In the genomic region with DNA sequence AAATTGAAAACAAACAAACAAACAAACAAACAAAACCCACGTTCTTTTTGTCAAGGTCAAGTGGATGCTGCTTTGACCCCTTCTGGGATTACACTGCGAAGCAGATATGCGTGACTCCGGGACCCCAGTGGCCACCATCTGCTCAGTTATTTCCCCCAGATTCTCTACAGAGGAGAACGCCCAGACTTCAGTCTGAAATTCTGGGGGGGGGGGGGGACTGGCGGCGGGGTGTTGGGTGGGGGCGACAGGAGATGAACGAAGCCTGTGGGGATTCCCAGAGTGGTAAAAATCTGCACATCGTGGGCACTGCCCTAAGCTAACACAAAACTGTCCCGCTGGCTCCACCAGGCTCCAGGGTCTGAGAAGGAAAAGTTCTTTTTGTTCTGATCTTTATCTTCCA, we compare ENCODE assay signal across 8 mouse cellular contexts. TPM values are rescaled to one million over a fixed set of nuclear protein-coding genes. Genes with fewer than 3 reads are reported as not detected.
A peak's percentile ranks its signal among the peaks of the same experiment; 100 is the strongest.
DNase-seq lines count a peak whose midpoint lies in the region; ATAC-seq and TF ChIP-seq lines count a peak whose summit lies in the region.

No protein-coding gene starts in this region.

- 0 out of 2 replicates have a peak overlapping the region, but pooled peaks have one; percentile 27 for H3K27ac ChIP-seq in kidney, postnatal 0 days
- no peak overlapping the region for H3K27ac ChIP-seq in embryonic facial prominence, embryonic 14.5 days (replicated peaks; ENCODE audit: low read depth, low read length)
- no peak overlapping the region for H3K27ac ChIP-seq in hindbrain, embryonic 16.5 days (ENCODE audit: low read depth, low read length)
- no peak overlapping the region for H3K27ac ChIP-seq in midbrain, embryonic 15.5 days

- no peak for ATAC-seq in kidney, postnatal 0 days (replicated peaks; ENCODE audit: low FRiP score, low read depth)
- no peak for ATAC-seq in embryonic facial prominence, embryonic 14.5 days (ENCODE audit: low read depth)
- no peak for ATAC-seq in hindbrain, embryonic 16.5 days
- ATAC-seq in midbrain, embryonic 15.5 days (replicated peaks): no peak

- peaks cover 18% of the 10 kb centered on the region; the same call in 1 of the 2 replicates for H3K27me3 ChIP-seq in kidney, postnatal 0 days (ENCODE audit: insufficient read depth, low read length)
- H3K27me3 ChIP-seq in embryonic facial prominence, embryonic 14.5 days (replicated peaks; ENCODE audit: control insufficient read depth, insufficient read depth, low read length): peaks cover 29% of the 10 kb centered on the region
- peaks cover 22% of the 10 kb centered on the region for H3K27me3 ChIP-seq in hindbrain, embryonic 16.5 days (replicated peaks; ENCODE audit: control insufficient read depth, insufficient read depth, low read length)
- H3K27me3 ChIP-seq in midbrain, embryonic 15.5 days (replicated peaks): peaks cover 47% of the 10 kb centered on the region

- H3K4me1 ChIP-seq in kidney, postnatal 0 days (replicated peaks; ENCODE audit: insufficient read depth, low read length): peaks cover 25% of the 10 kb centered on the region; the same call in 1 of the 2 replicates
- peaks cover 18% of the 10 kb centered on the region; the same call in 1 of the 2 replicates for H3K4me1 ChIP-seq in embryonic facial prominence, embryonic 14.5 days (ENCODE audit: control insufficient read depth, insufficient read depth, low read length)
- peaks cover 21% of the 10 kb centered on the region for H3K4me1 ChIP-seq in hindbrain, embryonic 16.5 days (ENCODE audit: control insufficient read depth, insufficient read depth, low read depth, low read length)
- H3K4me1 ChIP-seq in midbrain, embryonic 15.5 days: peaks cover 26% of the 10 kb centered on the region

- H3K9ac ChIP-seq in kidney, postnatal 0 days (ENCODE audit: low read depth, low read length): no peak overlapping the region
- H3K9ac ChIP-seq in embryonic facial prominence, embryonic 14.5 days (ENCODE audit: low read depth, low read length): no peak overlapping the region
- no peak overlapping the region for H3K9ac ChIP-seq in hindbrain, embryonic 16.5 days (ENCODE audit: low read depth, low read length)
- no peak overlapping the region for H3K9ac ChIP-seq in midbrain, embryonic 15.5 days

- peak overlapping the region; percentile 81 for H3K4me2 ChIP-seq in kidney, postnatal 0 days (ENCODE audit: low read length)
- H3K4me2 ChIP-seq in embryonic facial prominence, embryonic 14.5 days (ENCODE audit: low read depth, low read length): peak overlapping the region; percentile 80
- peak overlapping the region; percentile 64 for H3K4me2 ChIP-seq in hindbrain, embryonic 16.5 days (ENCODE audit: low read length)
- peak overlapping the region; percentile 68 for H3K4me2 ChIP-seq in midbrain, embryonic 15.5 days

- no peaks in the 10 kb centered on the region for H3K36me3 ChIP-seq in kidney, postnatal 0 days (ENCODE audit: insufficient read depth, low read length)
- H3K36me3 ChIP-seq in embryonic facial prominence, embryonic 14.5 days (ENCODE audit: control insufficient read depth, insufficient read depth, low read length): no peaks in the 10 kb centered on the region
- H3K36me3 ChIP-seq in hindbrain, embryonic 16.5 days (ENCODE audit: control insufficient read depth, insufficient read depth, low read length): no peaks in the 10 kb centered on the region
- no peaks in the 10 kb centered on the region for H3K36me3 ChIP-seq in midbrain, embryonic 15.5 days (replicated peaks)

- H3K9me3 ChIP-seq in kidney, postnatal 0 days (replicated peaks; ENCODE audit: low read length): no peaks in the 10 kb centered on the region
- H3K9me3 ChIP-seq in embryonic facial prominence, embryonic 14.5 days (ENCODE audit: control insufficient read depth, low read length): no peaks in the 10 kb centered on the region
- H3K9me3 ChIP-seq in hindbrain, embryonic 16.5 days (ENCODE audit: control insufficient read depth, low read length): no peaks in the 10 kb centered on the region
- H3K9me3 ChIP-seq in midbrain, embryonic 15.5 days: no peaks in the 10 kb centered on the region

- no peak for TF ChIP-seq CTCF in kidney, postnatal 0 days (IDR thresholded peaks at IDR 0.05; ENCODE audit: low read depth)

- H3K4me3 ChIP-seq in kidney, postnatal 0 days (replicated peaks; ENCODE audit: low read depth, low read length): peak overlapping the region; percentile 40
- H3K4me3 ChIP-seq in embryonic facial prominence, embryonic 14.5 days (ENCODE audit: low read depth, low read length): peak overlapping the region; percentile 49
- H3K4me3 ChIP-seq in hindbrain, embryonic 16.5 days (ENCODE audit: low read length): no peak overlapping the region
- H3K4me3 ChIP-seq in midbrain, embryonic 15.5 days: no peak overlapping the region

- WGBS in kidney, postnatal 0 days: 3% methylated on average over 11 of the region's 11 CpGs
- 3% methylated on average over 11 of the region's 11 CpGs for WGBS in embryonic facial prominence, embryonic 14.5 days
- WGBS in hindbrain, embryonic 16.5 days: 9% methylated on average over 9 of the region's 11 CpGs
- WGBS in midbrain, embryonic 15.5 days: 6% methylated on average over 11 of the region's 11 CpGs

- DNase-seq in kidney, postnatal 0 days (ENCODE audit: low spot score): no peak
- no peak for DNase-seq in kidney, postnatal 36 days
- DNase-seq in embryonic facial prominence, embryonic 14.5 days (ENCODE audit: low spot score): no peak
- DNase-seq in thymus, postnatal 10 days (ENCODE audit: low spot score in 2 of 2): no peak
- no peak for DNase-seq in layer of hippocampus, adult 18-20 months (ENCODE audit: low spot score in 2 of 2)
- no peak for DNase-seq in cerebellum, postnatal 4 days (ENCODE audit: low spot score in 2 of 2)

RNA-seq across cellular contexts. Expression of a gene that starts 0.8 kb away (rescaled TPM):
- polyA plus RNA-seq in kidney, postnatal 0 days (2015; fragmentation: Nextera tagmentation; extraction: Ambion mirVana): 12.2 and 15.5 TPM in 2 replicates
- 10.6 TPM in 2 replicates for polyA plus RNA-seq in embryonic facial prominence, embryonic 14.5 days (2014; fragmentation: Nextera tagmentation; extraction: Ambion mirVana)
- 1.3 TPM in 2 replicates for polyA plus RNA-seq in hindbrain, embryonic 16.5 days (2015; fragmentation: Nextera tagmentation; extraction: Ambion mirVana)
- 1.1 TPM in 2 replicates for polyA plus RNA-seq in midbrain, embryonic 15.5 days (2015; fragmentation: Nextera tagmentation; extraction: Ambion mirVana)
- total RNA-seq in layer of hippocampus, adult 18-20 months (2021): 1 to 10 TPM; 2.9 to 3.1 TPM

RNA-seq across cellular contexts. Expression of a gene that starts 37.3 kb away (rescaled TPM):
- polyA plus RNA-seq in kidney, postnatal 0 days (2015; fragmentation: Nextera tagmentation; extraction: Ambion mirVana): 19.7 and 20.3 TPM in 2 replicates
- 12.0 and 13.6 TPM in 2 replicates for polyA plus RNA-seq in embryonic facial prominence, embryonic 14.5 days (2014; fragmentation: Nextera tagmentation; extraction: Ambion mirVana)
- 28.6 and 32.1 TPM in 2 replicates for polyA plus RNA-seq in hindbrain, embryonic 16.5 days (2015; fragmentation: Nextera tagmentation; extraction: Ambion mirVana)
- polyA plus RNA-seq in midbrain, embryonic 15.5 days (2015; fragmentation: Nextera tagmentation; extraction: Ambion mirVana): 21.5 and 23.7 TPM in 2 replicates
- 10 to 100 TPM; 74.1 to 84.4 TPM for total RNA-seq in layer of hippocampus, adult 18-20 months (2021)

Comparison
In these comparisons a context has a peak if more than half of its experiments do, and no peak if none do; other contexts are left out.
1. H3K4me3 ChIP-seq: peak in kidney, postnatal 0 days (single experiment) and embryonic facial prominence, embryonic 14.5 days (single experiment); none in hindbrain, embryonic 16.5 days (single experiment) and midbrain, embryonic 15.5 days (single experiment).
2. Peak in every context shown above with its lines, with median percentiles within 50 percentile points of each other: H3K4me2 ChIP-seq.